Mouse (Mus musculus) cerebellum, adult 18-20 months (tissue): ENCODE data around the gene Cntnap1.
A peak's percentile ranks its signal among the peaks of the same experiment; 100 is the strongest.

Source experiments
- DNase-seq, 2 experiments: peaks; one replicate each; pipeline ENCODE4 v3.0.0; 2021

Cntnap1 gene

GRCm38 (mm10) chr11:101224337-101224736, 54.0 kb downstream of the Cntnap1 start:
- DNase-seq, result no peak

- DNase-seq, result no peak
These were observed 55.2 kb downstream of the Cntnap1 start for GRCm38 (mm10) chr11:101225331-101226064.

GRCm38 (mm10) chr11:101226065-101226701, 55.9 kb downstream of the Cntnap1 start, which contains the start of gene Ezh1:
TSS of gene Ezh1 (minus strand) at chr11:101226463.
- DNase-seq, result peak; percentile 90 to 98

DNA sequence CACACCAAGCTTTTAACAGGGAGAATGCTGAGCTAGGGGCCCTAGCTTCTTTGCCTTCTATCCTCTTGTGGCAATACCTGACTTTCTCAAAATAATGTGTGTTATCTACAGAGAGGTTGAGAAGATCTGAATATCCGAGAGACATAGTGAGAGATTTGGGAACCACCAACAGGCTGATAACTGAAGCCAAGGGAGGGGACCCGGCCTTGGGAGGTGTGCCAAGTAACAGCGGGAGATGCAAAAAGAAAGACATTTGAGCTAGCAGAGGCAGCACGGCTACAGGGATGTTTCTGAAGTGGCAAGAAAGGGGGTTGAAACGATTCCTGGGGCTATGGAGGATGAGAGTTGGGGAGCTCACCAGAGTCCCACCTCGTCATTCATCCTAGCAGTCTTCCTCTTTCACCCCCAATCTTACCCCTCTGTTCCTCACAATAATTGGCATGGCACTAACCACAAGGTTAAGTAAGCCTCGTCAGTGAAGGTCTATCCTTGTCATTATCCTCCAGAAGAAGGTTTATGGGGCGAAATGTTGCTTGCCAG, 59.1 kb downstream of the Cntnap1 start:
- no peak for DNase-seq

- DNase-seq, result peak in 1 of 2 experiments; percentile 18
These were observed 59.8 kb downstream of the Cntnap1 start for GRCm38 (mm10) chr11:101230061-101230511.

DNA sequence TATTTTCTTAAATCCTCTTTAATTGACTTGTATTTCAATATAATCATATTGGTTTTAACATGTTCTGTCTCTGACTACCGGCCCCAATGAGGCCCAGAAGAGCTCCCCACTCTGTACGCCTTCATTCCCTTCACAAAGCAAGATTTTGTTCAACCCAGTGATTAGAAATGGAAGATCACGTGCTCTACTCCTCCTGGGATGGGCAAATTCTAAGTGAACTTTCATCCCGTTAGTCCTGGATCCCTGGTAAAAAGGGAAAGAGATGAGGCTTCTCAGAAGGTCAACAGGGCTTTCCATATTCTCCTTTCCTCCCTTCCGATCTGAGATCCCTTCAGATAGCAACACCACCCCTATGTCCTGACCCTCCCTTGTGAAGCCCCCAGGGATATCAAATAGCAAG, 60.2 kb downstream of the Cntnap1 start:
- DNase-seq, result no peak

- DNase-seq, result peak in 1 of 2 experiments; percentile 26
These were observed 60.9 kb downstream of the Cntnap1 start for GRCm38 (mm10) chr11:101230991-101231871.

DNA sequence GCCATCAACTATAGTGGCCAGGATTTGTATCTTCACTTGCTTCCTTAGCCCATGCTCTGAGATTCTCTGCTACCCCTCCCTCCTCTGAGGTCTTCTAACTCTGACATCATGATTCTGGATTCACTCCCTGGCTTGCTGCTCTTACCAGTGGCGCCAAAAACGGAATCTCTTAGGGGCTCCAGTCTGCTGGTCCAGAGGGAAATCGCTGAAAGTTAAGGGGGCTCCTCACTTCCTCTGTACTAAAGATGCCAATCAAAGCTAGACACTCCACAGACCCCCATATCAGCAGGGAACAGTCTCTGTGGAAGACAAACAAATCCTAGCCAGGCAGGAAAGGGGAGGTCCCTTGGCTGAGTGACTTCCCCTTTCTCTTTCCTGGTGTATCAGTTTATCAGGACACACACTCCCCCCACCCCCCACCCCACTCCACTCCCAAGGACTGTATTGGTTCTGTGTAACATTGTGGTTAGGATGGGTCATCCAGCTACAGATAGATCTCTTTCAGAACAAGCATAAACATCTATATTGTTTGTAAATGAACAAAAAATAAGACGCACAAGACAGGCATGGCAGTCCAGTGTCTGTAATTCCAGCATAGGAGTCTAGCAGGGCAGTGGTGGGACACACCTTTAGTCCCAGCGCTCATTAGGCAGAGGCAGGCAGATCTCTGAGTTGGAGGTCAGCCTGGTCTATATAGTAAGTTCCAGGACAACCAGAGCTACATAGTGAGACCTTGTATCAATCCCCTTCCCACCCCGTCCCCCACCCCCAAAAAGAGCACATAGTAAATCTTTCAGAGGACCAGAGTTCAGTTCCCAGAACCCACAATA, 61.9 kb downstream of the Cntnap1 start:
- DNase-seq, result no peak

GRCm38 (mm10) chr11:101233240-101233639, 62.9 kb downstream of the Cntnap1 start:
- DNase-seq, result no peak

DNA sequence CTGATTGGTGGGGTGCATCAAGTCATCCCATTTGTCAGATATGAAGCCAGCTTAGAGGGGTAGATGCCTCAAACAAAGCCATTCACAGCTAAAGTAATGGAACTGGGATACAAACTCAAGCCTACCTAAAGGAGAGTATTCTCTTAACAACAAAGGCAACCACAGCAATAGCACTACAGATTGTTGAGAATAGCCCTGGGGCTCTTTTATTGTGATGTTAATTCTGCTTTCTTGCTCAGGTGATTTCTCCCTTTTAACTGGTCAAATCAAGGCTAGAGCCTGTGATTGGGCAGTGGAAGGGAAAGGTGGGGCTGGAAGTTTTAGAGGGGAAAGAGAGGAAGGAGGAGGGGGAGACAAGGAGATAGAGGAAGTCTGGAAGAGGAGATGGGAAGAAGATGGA, 63.8 kb downstream of the Cntnap1 start:
- DNase-seq, result no peak

DNA sequence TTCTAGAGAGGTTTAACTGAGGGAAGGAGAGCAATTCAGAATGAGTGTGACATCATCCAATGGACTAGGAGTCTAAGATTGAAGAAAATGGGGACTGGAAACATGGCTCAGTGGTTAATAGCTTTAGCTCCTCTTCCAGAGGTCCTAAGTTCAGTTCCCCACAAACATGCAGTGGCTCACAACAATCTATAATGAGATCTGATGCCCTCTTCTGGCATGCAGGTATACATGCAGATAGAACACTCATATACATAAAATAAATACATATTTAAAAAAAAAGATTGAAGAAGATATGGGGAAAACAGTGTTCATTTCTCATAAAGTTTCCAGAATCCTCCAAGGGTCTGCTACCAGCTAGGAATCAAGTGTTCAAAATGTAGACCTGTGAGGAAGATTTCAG, 65.1 kb downstream of the Cntnap1 start:
- no peak for DNase-seq

GRCm38 (mm10) chr11:101236782-101237181, 66.5 kb downstream of the Cntnap1 start:
- no peak for DNase-seq

GRCm38 (mm10) chr11:101238071-101238647, 67.8 kb downstream of the Cntnap1 start:
- no peak for DNase-seq
